Mouse (Mus musculus): ENCODE measurements around the gene Smok2b.
"Not testable (repeated sequence)": the region's sequence is repeated elsewhere in the genome, so short reads cannot be mapped to it uniquely, and the experiment has no call there.

The Smok2b gene

GRCm38 (mm10) chr17:13240807-13241727 lies 11.0 kb downstream of the Smok2b start:
- DNase-seq: not testable (repeated sequence)

- not testable (repeated sequence) for DNase-seq
Observed at GRCm38 (mm10) chr17:13254786-13255185, 24.7 kb downstream of the Smok2b start.
